Mouse (Mus musculus): ENCODE results near the gene Plac1. TPM values are rescaled to one million over a fixed set of nuclear protein-coding genes. Genes with fewer than 3 reads are reported as not detected.

Plac1 gene
- polyA plus RNA-seq, 1 experiment, result not detected

GRCm38 (mm10) chrX:53093381-53093780 is 146.5 kb downstream of the Plac1 start:
- TF ChIP-seq GATA1 (IDR thresholded peaks at IDR 0.05; ENCODE audit: low read length), result no peak

- TF ChIP-seq GATA1 (IDR thresholded peaks at IDR 0.05; ENCODE audit: low read length), result peak; percentile 32
Measured at GRCm38 (mm10) chrX:53088663-53089292, 151.1 kb downstream of the Plac1 start.

- no peak for TF ChIP-seq GATA1 (IDR thresholded peaks at IDR 0.05; ENCODE audit: low read length)
Measured at GRCm38 (mm10) chrX:53087202-53087601, 152.7 kb downstream of the Plac1 start.

- TF ChIP-seq GATA1 (IDR thresholded peaks at IDR 0.05; ENCODE audit: low read length), result no peak
Measured at GRCm38 (mm10) chrX:53085559-53085958, 154.4 kb downstream of the Plac1 start.

- TF ChIP-seq GATA1 (IDR thresholded peaks at IDR 0.05; ENCODE audit: low read length), result no peak
Measured at GRCm38 (mm10) chrX:53064406-53064805, 175.5 kb downstream of the Plac1 start.

- no peak for TF ChIP-seq GATA1 (IDR thresholded peaks at IDR 0.05; ENCODE audit: low read length)
Measured at GRCm38 (mm10) chrX:53059426-53060007, 180.4 kb downstream of the Plac1 start.

GRCm38 (mm10) chrX:53058459-53059280 is 181.2 kb downstream of the Plac1 start:
- no peak for TF ChIP-seq GATA1 (IDR thresholded peaks at IDR 0.05; ENCODE audit: low read length)

- no peak for TF ChIP-seq GATA1 (IDR thresholded peaks at IDR 0.05; ENCODE audit: low read length)
Measured at GRCm38 (mm10) chrX:53057760-53058090, 182.2 kb downstream of the Plac1 start.

- TF ChIP-seq GATA1 (IDR thresholded peaks at IDR 0.05; ENCODE audit: low read length), result no peak
Measured at GRCm38 (mm10) chrX:53057054-53057759, 182.7 kb downstream of the Plac1 start.

- TF ChIP-seq GATA1 (IDR thresholded peaks at IDR 0.05; ENCODE audit: low read length), result no peak
Measured at GRCm38 (mm10) chrX:53056627-53057026, 183.3 kb downstream of the Plac1 start.

- no peak for TF ChIP-seq GATA1 (IDR thresholded peaks at IDR 0.05; ENCODE audit: low read length)
Measured at GRCm38 (mm10) chrX:53055771-53056170, 184.1 kb downstream of the Plac1 start.

GRCm38 (mm10) chrX:53053885-53054284 is 186.0 kb downstream of the Plac1 start:
- TF ChIP-seq GATA1 (IDR thresholded peaks at IDR 0.05; ENCODE audit: low read length), result no peak

- TF ChIP-seq GATA1 (IDR thresholded peaks at IDR 0.05; ENCODE audit: low read length), result no peak
Measured at GRCm38 (mm10) chrX:53052652-53053500, 187.0 kb downstream of the Plac1 start.

- TF ChIP-seq GATA1 (IDR thresholded peaks at IDR 0.05; ENCODE audit: low read length), result no peak
Measured at GRCm38 (mm10) chrX:53050353-53050752, 189.6 kb downstream of the Plac1 start.

GRCm38 (mm10) chrX:53049196-53049595 is 190.7 kb downstream of the Plac1 start:
- TF ChIP-seq GATA1 (IDR thresholded peaks at IDR 0.05; ENCODE audit: low read length), result no peak

Data from G1E-ER4 (cell line).